Mouse (Mus musculus) layer of hippocampus, adult 2 months (tissue): ENCODE data around the gene Ccl26. TPM values are rescaled to one million over a fixed set of nuclear protein-coding genes. Genes with fewer than 3 reads are reported as not detected.

Source experiments
- DNase-seq, 2 experiments: peaks; one replicate each; pipeline ENCODE4 v3.0.0; 2022; ENCODE audit warnings: low spot score in 2 of 2
- H3K27ac ChIP-seq: fragments of 200-600 bp; 2 replicates; pipeline ENCODE4 v1.8.1; 2022
- H3K4me3 ChIP-seq: fragments of 200-600 bp; 2 replicates; pipeline ENCODE4 v1.8.1; 2022; ENCODE audit warnings: mild to moderate bottlenecking
- CTCF ChIP-seq: fragments of 200-600 bp; conservative IDR thresholded peaks from 2 replicates; pipeline ENCODE4 v1.8.1; 2022; ENCODE audit warnings: antibody characterized with exemption, mild to moderate bottlenecking, moderate library complexity
- total RNA-seq, 2 experiments: library from RNA; stranded (reverse); gene quantifications; 2 replicates each; pipeline ENCODE4 v1.2.3; 2021

The Ccl26 gene
- total RNA-seq, 2 experiments from 2014 or later: not detected

- no peak for TF ChIP-seq CTCF
- no peak for DNase-seq
- H3K4me3 ChIP-seq: no peak overlapping the region
- no peak overlapping the region for H3K27ac ChIP-seq
Measured at GRCm38 (mm10) chr5:135557671-135558070, 5.7 kb downstream of the Ccl26 start.

- TF ChIP-seq CTCF: no peak
- no peak overlapping the region for H3K27ac ChIP-seq
- no peak overlapping the region for H3K4me3 ChIP-seq
- DNase-seq: no peak
Measured at GRCm38 (mm10) chr5:135557051-135557450, 6.3 kb downstream of the Ccl26 start.

- Histone ChIP-seq H3K27ac (no peak overlapping the region), H3K4me3 (no peak overlapping the region)
- DNase-seq: no peak
- no peak for TF ChIP-seq CTCF
Measured at GRCm38 (mm10) chr5:135556259-135556658, 7.1 kb downstream of the Ccl26 start.

GRCm38 (mm10) chr5:135551591-135551990 lies 11.8 kb downstream of the Ccl26 start:
- no peak for DNase-seq
- Histone ChIP-seq H3K4me3 (no peak overlapping the region), H3K27ac (no peak overlapping the region)
- no peak for TF ChIP-seq CTCF

- no peak overlapping the region for H3K27ac ChIP-seq
- no peak overlapping the region for H3K4me3 ChIP-seq
- peak in 1 of 2 experiments; percentile 43 for DNase-seq
- TF ChIP-seq CTCF: peak; percentile 80
Measured at GRCm38 (mm10) chr5:135550910-135551309, 12.5 kb downstream of the Ccl26 start.

GRCm38 (mm10) chr5:135547990-135548389 lies 15.4 kb downstream of the Ccl26 start:
- TF ChIP-seq CTCF: no peak
- Histone ChIP-seq H3K4me3 (no peak overlapping the region), H3K27ac (no peak overlapping the region)
- DNase-seq: no peak

GRCm38 (mm10) chr5:135544865-135545797 lies 18.2 kb downstream of the Ccl26 start, which contains the start of gene Hip1:
Gene Hip1 (minus strand): TSS chr5:135545120.
- H3K27ac ChIP-seq: peak within 1 kb of the TSS; percentile 89
- TF ChIP-seq CTCF: peak; percentile 74
- peak within 1 kb of the TSS; percentile 99 for H3K4me3 ChIP-seq
- DNase-seq: peak; percentile 99 to 100

- Histone ChIP-seq H3K27ac (peak overlapping the region; percentile 89), H3K4me3 (peak overlapping the region; percentile 99)
- TF ChIP-seq CTCF: no peak
- DNase-seq: no peak
Measured at GRCm38 (mm10) chr5:135544032-135544558, 19.3 kb downstream of the Ccl26 start.

GRCm38 (mm10) chr5:135537794-135538214 lies 25.6 kb downstream of the Ccl26 start:
- no peak for DNase-seq
- Histone ChIP-seq H3K27ac (no peak overlapping the region), H3K4me3 (no peak overlapping the region)
- TF ChIP-seq CTCF: no peak

- no peak for TF ChIP-seq CTCF
- no peak for DNase-seq
- Histone ChIP-seq H3K4me3 (no peak overlapping the region), H3K27ac (no peak overlapping the region)
Measured at GRCm38 (mm10) chr5:135537326-135537725, 26.0 kb downstream of the Ccl26 start.

- no peak overlapping the region for H3K4me3 ChIP-seq
- TF ChIP-seq CTCF: no peak
- H3K27ac ChIP-seq: no peak overlapping the region
- no peak for DNase-seq
Measured at GRCm38 (mm10) chr5:135535867-135536266, 27.5 kb downstream of the Ccl26 start.

- H3K27ac ChIP-seq: peak overlapping the region; percentile 73
- no peak for TF ChIP-seq CTCF
- DNase-seq: no peak
- no peak overlapping the region for H3K4me3 ChIP-seq
Measured at GRCm38 (mm10) chr5:135533431-135533830, 29.9 kb downstream of the Ccl26 start.

- H3K4me3 ChIP-seq: no peak overlapping the region
- H3K27ac ChIP-seq: no peak overlapping the region
- no peak for TF ChIP-seq CTCF
- DNase-seq: no peak
Measured at GRCm38 (mm10) chr5:135531306-135531845, 32.0 kb downstream of the Ccl26 start.
